Mouse (Mus musculus) gastrocnemius, adult 8-10 months (tissue): ENCODE results near the gene Cd8b1. TPM values are rescaled to one million over a fixed set of nuclear protein-coding genes. Genes with fewer than 3 reads are reported as not detected.
"Not testable (repeated sequence)": the region's sequence is repeated elsewhere in the genome, so short reads cannot be mapped to it uniquely, and the experiment has no call there.

Experiments used
- DNase-seq, 2 experiments: peaks; one replicate each; pipeline ENCODE4 v3.0.0; 2022; ENCODE audit warnings: low spot score in 2 of 2
- total RNA-seq, 4 experiments: library from RNA; stranded (reverse); gene quantifications; 2 replicates each; pipeline ENCODE4 v1.2.4; 2022

Gene Cd8b1
- not detected for total RNA-seq

DNA sequence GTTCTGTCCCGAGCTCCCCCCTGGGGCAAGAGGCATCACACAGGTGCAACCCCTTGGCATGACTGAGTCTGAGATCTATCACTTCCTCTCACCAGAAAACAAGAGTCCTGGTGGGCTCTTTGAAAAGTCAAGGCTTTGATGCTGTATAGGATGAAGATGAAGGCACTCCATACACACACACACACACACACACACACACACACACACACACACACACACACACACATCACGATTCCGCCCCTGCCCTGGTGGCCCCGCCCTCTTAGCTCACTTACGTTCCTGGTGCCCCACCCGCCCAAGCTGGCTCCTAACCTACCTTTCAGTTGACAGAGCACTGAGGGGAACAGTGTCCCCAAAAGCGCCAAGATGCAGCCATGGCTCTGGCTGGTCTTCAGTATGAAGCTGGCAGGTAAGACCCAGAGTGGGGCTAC lies at the start of gene Cd8b1:
Cd8b1 (plus strand) TSS at position 298 of the 431 bp plus-strand sequence.
- DNase-seq, result no peak

DNA sequence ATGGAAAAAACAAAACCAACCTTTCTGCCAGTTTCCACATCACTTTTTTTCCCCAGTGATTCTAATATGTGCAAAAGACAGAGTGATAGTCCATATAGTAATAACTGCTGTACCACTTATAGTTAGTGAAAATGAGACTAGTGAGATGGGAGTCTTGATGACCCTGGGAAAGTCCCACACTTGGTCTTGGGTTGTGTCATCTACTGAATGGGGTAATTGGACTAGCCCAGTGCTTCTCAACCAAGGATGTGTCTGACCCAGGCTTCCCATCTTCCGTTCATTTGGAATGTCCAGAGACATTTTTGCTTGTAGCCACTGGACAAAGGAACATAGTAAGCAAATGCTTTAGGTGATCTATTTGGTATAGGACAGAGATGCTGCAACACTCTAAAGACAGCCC lies 48.9 kb upstream of the Cd8b1 start:
- no peak for DNase-seq

DNA sequence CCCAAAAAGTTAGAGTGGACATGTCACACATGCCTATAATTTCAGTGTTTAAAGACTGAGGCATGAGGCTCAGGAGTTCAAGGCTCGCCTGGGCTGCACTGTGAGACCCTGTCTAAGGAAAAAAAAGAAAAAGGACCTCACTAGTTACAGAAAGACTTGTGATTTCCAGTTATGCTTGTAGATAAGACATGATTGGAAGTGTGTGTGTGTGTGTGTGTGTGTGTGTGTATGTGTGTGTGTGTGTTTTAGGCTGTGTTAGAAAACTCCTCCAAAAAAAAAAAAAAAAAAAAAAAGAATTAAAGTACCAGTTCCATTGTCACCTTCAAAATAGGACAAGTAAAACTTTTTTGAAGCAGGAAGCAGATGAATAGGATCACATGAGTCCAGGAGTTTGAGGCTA lies 48.0 kb upstream of the Cd8b1 start:
- no peak for DNase-seq

DNA sequence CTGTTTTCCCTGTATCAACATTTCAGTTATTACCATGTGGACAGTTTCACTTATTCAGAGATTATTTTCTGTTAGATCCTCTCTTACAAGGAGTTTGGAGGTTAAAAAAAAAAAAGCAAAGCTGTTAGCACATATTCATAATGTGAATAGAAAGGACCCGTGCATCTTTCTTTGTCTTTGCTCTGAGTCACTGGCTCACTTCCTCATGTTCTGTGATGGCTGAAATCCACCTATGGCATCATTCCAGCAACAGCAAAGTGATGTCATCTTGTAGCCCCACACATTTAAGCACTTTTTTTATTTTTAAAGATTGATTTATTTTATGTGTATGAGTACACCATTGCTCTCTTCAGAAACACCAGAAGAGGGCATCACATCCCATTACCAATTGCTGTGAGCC lies 43.2 kb upstream of the Cd8b1 start:
- DNase-seq, result no peak

- no peak for DNase-seq
Measured at GRCm38 (mm10) chr6:71293509-71293908, 29.1 kb upstream of the Cd8b1 start.

DNA sequence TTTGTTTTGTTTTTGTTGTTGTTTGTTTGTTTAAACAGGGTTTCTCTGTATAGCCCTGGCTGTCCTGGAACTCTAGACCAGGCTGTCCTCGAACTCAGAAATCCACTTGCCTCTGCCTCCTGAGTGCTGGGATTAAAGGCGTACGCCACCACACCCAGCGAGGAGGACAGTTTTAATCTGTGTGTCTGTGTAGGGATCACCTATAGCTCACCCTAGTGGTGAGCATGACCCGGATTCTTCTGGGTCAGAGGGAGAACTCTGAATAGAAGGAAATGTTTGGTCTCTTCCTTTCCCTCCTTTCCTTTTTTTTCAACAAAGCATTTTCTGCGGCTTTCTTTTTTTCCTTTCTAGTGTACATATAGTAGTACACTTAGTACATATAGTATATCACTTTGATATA lies 27.3 kb upstream of the Cd8b1 start:
- no peak for DNase-seq

DNA sequence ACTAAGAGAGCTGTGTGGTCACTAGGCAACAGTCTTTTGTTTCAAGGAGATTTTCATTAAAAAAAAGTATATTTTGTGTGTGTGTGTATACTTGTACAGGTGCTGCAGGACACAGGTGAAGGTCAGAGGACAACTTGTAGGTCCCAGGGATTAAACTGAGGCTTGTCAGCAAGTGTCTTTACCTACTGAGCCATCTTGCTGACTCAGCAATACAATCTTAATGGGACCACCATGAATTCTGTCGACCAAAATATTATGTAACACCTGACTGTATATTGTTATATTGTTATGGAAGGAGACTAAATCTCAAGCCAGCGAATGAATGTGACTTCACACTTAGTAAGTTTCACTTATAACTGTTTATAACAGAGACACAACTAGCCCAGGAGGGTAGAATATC lies 24.5 kb upstream of the Cd8b1 start:
- no peak for DNase-seq

GRCm38 (mm10) chr6:71298751-71299150 lies 23.8 kb upstream of the Cd8b1 start:
- DNase-seq, result no peak

- no peak for DNase-seq
Measured at GRCm38 (mm10) chr6:71302097-71302731, 20.4 kb upstream of the Cd8b1 start.

DNA sequence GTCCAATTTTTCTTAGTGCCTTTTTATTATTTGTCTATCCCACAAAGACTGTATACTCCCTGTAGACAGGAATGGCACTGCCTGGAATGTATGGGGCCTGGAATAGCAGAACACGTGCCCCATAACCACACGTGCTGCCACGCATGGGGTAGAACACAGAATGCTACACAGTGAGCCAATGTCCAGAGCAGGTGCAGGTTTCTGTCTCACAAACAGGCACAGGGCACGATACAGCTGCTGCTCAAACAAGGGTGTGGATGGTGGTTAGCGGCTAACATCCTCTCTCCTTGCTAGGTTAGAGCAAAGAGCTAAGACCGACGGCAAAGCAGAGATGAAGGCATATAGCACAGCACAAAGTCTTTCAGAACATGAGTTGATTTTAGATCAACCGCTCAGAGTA lies 15.1 kb upstream of the Cd8b1 start:
- DNase-seq, result no peak

DNA sequence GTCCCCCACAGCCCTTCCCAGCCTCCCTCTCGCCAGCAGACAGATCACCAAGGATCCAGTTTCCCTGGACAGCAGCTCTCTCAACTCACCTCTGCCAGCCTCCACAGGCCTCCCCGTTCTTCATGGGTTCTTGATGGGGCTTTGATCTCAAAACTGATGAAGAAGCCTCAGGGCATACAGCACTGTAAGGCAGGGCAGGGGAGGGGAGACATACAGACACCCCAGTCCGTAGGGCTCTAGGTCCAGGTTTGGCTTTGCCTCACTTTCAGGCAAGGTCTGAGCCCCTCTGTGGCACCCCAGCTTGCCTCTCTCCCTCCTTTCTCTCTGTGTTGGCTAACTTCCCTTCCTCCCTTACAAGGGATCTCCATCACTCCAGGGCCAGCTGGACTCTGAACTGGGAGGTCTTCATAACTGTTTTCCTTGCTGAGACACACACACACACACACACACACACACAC lies 733 bp upstream of the Cd8b1 start, which contains the start of gene Smyd1:
Smyd1 (minus strand) TSS at position 408 of the 458 bp plus-strand sequence.
- no peak for DNase-seq

- no peak for DNase-seq
Measured at GRCm38 (mm10) chr6:71324816-71325215, 2.2 kb downstream of the Cd8b1 start.

- no peak for DNase-seq
Measured at GRCm38 (mm10) chr6:71329881-71330280, 7.3 kb downstream of the Cd8b1 start.

DNA sequence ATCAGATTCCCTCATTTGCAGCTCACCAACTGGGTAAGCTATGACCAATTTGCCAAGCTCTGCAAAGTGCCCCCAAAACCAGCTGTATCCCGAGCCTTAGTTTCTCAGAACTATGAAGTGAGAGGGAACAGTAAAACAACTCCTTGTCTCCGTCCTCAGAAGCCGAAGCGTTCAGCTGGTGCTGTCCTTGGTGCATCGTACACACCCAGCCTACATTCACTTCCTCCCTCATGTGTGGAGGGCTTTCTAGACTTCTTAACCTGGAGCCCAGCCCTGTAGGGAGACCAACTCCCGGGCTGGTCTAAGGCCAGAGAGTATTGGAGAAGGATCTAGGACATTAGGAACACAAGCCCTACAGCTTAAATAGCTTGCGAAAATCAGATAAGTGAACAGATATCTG lies 7.9 kb downstream of the Cd8b1 start:
- DNase-seq, result no peak

GRCm38 (mm10) chr6:71331491-71331890 lies 8.9 kb downstream of the Cd8b1 start:
- DNase-seq, result not testable (repeated sequence)

GRCm38 (mm10) chr6:71332236-71332965 lies 9.8 kb downstream of the Cd8b1 start:
- no peak for DNase-seq

- no peak for DNase-seq
Measured at GRCm38 (mm10) chr6:71333031-71333430, 10.4 kb downstream of the Cd8b1 start.

GRCm38 (mm10) chr6:71333578-71334273 lies 11.1 kb downstream of the Cd8b1 start:
- no peak for DNase-seq

DNA sequence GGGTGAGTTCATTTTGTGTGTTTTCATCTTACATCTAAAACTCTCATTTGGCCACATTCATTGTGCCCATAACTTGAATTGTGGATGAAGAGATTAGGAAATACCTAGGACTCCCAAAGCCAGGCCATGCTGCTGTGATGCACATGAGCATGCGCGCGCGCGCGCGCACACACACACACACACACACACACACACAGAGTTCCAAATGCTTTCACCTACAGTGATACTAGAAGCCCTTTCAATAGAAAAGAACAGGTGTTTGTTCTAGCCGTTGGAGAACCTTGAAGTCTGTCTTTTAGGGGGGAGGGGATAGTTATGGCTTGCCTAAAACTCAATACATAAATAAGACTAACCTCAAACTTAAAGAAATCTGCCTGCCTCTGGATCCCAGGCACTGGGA lies 15.1 kb downstream of the Cd8b1 start:
- no peak for DNase-seq

GRCm38 (mm10) chr6:71338941-71339340 lies 16.4 kb downstream of the Cd8b1 start:
- DNase-seq, result no peak

- no peak for DNase-seq
Measured at GRCm38 (mm10) chr6:71339351-71339750, 16.8 kb downstream of the Cd8b1 start.

GRCm38 (mm10) chr6:71341179-71341578 lies 18.6 kb downstream of the Cd8b1 start:
- no peak for DNase-seq
